Mouse (Mus musculus) brain, embryonic 14.5 days (tissue): ENCODE results near the gene Gm49368.

Source experiments
- CTCF ChIP-seq: fragments of 200-500 bp; IDR thresholded peaks from 2 replicates; pipeline ENCODE4 v1.5.1; 2012; ENCODE audit warnings: inconsistent platforms, mild to moderate bottlenecking, moderate library complexity, borderline replicate concordance; ENCODE audit not compliant: insufficient read depth, insufficient read length; ENCODE audit errors: extremely low read depth
- POLR2A ChIP-seq: fragments of 200-500 bp; IDR thresholded peaks from 2 replicates; pipeline ENCODE4 v1.6.1; 2012; ENCODE audit warnings: mild to moderate bottlenecking, inconsistent platforms, borderline replicate concordance; ENCODE audit not compliant: poor library complexity, insufficient read depth, insufficient read length, severe bottlenecking; ENCODE audit errors: extremely low read depth

DNA sequence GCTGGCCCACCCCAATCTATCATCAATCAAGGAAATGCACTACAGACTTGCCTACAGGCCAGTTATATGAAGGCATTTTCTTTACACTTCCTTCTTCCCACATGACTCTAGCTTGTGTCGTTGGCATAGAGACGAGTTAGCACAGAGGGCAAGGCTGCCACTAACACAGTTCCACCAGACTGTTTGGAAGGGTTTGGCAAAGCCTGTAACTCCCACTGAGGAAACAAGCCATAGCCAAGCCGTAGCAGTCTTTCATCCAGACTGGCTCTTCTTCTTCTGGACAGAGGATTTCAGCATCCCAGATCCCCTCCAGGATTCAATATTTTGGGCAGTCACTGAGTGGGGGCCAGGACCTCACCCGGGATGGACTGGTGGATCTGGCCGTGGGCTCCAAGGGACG, 77.1 kb downstream of the Gm49368 start:
- TF ChIP-seq POLR2A: no peak
- no peak for TF ChIP-seq CTCF
